Mouse (Mus musculus) CH12.LX (cell line): ENCODE results near the gene Rps29. TPM values are rescaled to one million over a fixed set of nuclear protein-coding genes. Genes with fewer than 3 reads are reported as not detected.

Experiments
- DNase-seq: peaks from one replicate; pipeline ENCODE4 v3.0.0-alpha.2; 2013; ENCODE audit errors: extremely low read depth
- H3K27ac ChIP-seq: 2 replicates; pipeline ENCODE4 v1.5.1; 2012; ENCODE audit warnings: low read depth, mild to moderate bottlenecking, control low read depth, moderate library complexity; ENCODE audit not compliant: insufficient read depth
- H3K27me3 ChIP-seq: replicated peaks from 2 replicates; pipeline ENCODE3; 2012; ENCODE audit warnings: inconsistent platforms
- H3K36me3 ChIP-seq, 2 experiments: replicated peaks in 1 of 2; 2 replicates each; pipeline versions ENCODE3 to v1.6.1; 2012; ENCODE audit warnings: inconsistent platforms in 1 of 2, low read length in 1 of 2, mild to moderate bottlenecking in 1 of 2, mixed read lengths in 1 of 2, moderate library complexity in 1 of 2; ENCODE audit not compliant: control insufficient read depth in 1 of 2, insufficient read depth in 1 of 2
- H3K4me1 ChIP-seq, 2 experiments: 2 replicates each; pipeline ENCODE4 v1.6.1; 2012; ENCODE audit warnings: inconsistent platforms in 1 of 2, moderate library complexity in 1 of 2; ENCODE audit not compliant: insufficient read depth in 2 of 2, control insufficient read depth in 1 of 2
- H3K4me2 ChIP-seq: 2 replicates; pipeline ENCODE4 v1.6.1; 2012; ENCODE audit warnings: low read depth, mild to moderate bottlenecking, control low read depth; ENCODE audit not compliant: poor library complexity, insufficient read depth, severe bottlenecking
- H3K4me3 ChIP-seq, 3 experiments: fragments of 150-350 bp in 1 of 3; sonication (generic) in 1 of 3; replicated peaks in 1 of 3; 2 replicates each; pipeline versions ENCODE3 to v1.5.1; 2011 to 2012; ENCODE audit warnings: low read depth in 2 of 3, low read length in 2 of 3, mild to moderate bottlenecking in 2 of 3, moderate library complexity in 2 of 3, control low read depth in 1 of 3, improper control_type of control experiment in 1 of 3, inconsistent platforms in 1 of 3, mixed read lengths in 1 of 3; ENCODE audit not compliant: poor library complexity in 1 of 3
- H3K79me2 ChIP-seq: replicated peaks from 2 replicates; pipeline ENCODE4 v1.6.1; 2012; ENCODE audit warnings: mild to moderate bottlenecking, moderate library complexity; ENCODE audit not compliant: control insufficient read depth, poor library complexity, insufficient read depth, severe bottlenecking; ENCODE audit errors: extremely low read depth
- H3K9ac ChIP-seq: 2 replicates; pipeline ENCODE4 v1.6.1; 2012; ENCODE audit warnings: low read depth, mild to moderate bottlenecking, control low read depth, moderate library complexity; ENCODE audit not compliant: insufficient read depth
- H3K9me3 ChIP-seq: replicated peaks from 2 replicates; pipeline ENCODE3; 2012; ENCODE audit warnings: low read length, inconsistent platforms, mixed read lengths
- CHD2 ChIP-seq: IDR thresholded peaks from 2 replicates; pipeline ENCODE4 v1.6.1; 2011; ENCODE audit warnings: low read length, improper control_type of control experiment
- E2F4 ChIP-seq: IDR thresholded peaks from 2 replicates; pipeline ENCODE4 v1.6.1; 2011; ENCODE audit warnings: low read depth, low read length, improper control_type of control experiment; ENCODE audit not compliant: insufficient replicate concordance
- ELF1 ChIP-seq: IDR thresholded peaks from 2 replicates; pipeline ENCODE4 v1.6.1; 2014; ENCODE audit warnings: low read depth, mild to moderate bottlenecking, inconsistent platforms, low read length, improper control_type of control experiment
- GABPA ChIP-seq: IDR thresholded peaks from 2 replicates; pipeline ENCODE4 v1.6.1; 2012; ENCODE audit warnings: low read depth, low read length, improper control_type of control experiment, inconsistent platforms; ENCODE audit not compliant: insufficient replicate concordance
- IRF4 ChIP-seq: IDR thresholded peaks from 2 replicates; pipeline ENCODE4 v1.6.1; 2014; ENCODE audit warnings: low read depth, mild to moderate bottlenecking, inconsistent platforms, low read length, improper control_type of control experiment
- JUN ChIP-seq: IDR thresholded peaks from 2 replicates; pipeline ENCODE4 v1.6.1; 2011; ENCODE audit warnings: low read depth, mild to moderate bottlenecking, low read length, improper control_type of control experiment, moderate library complexity; ENCODE audit not compliant: insufficient read depth
- JUND ChIP-seq: conservative IDR thresholded peaks from 2 replicates; pipeline ENCODE4 v1.6.1; 2011; ENCODE audit warnings: low read depth, low read length, improper control_type of control experiment
- MAFK ChIP-seq: IDR thresholded peaks from 2 replicates; pipeline ENCODE4 v1.6.1; 2011; ENCODE audit warnings: low read length, improper control_type of control experiment; ENCODE audit not compliant: insufficient replicate concordance
- MAX ChIP-seq: IDR thresholded peaks from 2 replicates; pipeline ENCODE4 v1.6.1; 2011; ENCODE audit warnings: low read length, improper control_type of control experiment
- MAZ ChIP-seq: IDR thresholded peaks from 2 replicates; pipeline ENCODE4 v1.6.1; 2012; ENCODE audit warnings: low read depth, mild to moderate bottlenecking, inconsistent platforms, low read length, improper control_type of control experiment, moderate library complexity
- MEF2A ChIP-seq: IDR thresholded peaks from 2 replicates; pipeline ENCODE4 v1.6.1; 2014; ENCODE audit warnings: low read depth, mild to moderate bottlenecking, inconsistent platforms, low read length, improper control_type of control experiment, borderline replicate concordance
- MXI1 ChIP-seq: IDR thresholded peaks from 2 replicates; pipeline ENCODE4 v1.6.1; 2011; ENCODE audit warnings: mild to moderate bottlenecking, low read depth, low read length, improper control_type of control experiment
- PAX5 ChIP-seq: IDR thresholded peaks from 2 replicates; pipeline ENCODE4 v1.6.1; 2012; ENCODE audit warnings: low read length, inconsistent platforms, mixed read lengths
- SMC3 ChIP-seq: IDR thresholded peaks from 2 replicates; pipeline ENCODE4 v1.6.1; 2011; ENCODE audit warnings: low read depth, low read length, improper control_type of control experiment
- TBP ChIP-seq: conservative IDR thresholded peaks from 2 replicates; pipeline ENCODE4 v1.6.1; 2011; ENCODE audit warnings: low read depth, low read length, improper control_type of control experiment
- TCF12 ChIP-seq: IDR thresholded peaks from 2 replicates; pipeline ENCODE4 v1.6.1; 2014; ENCODE audit warnings: low read depth, mild to moderate bottlenecking, inconsistent platforms, low read length, improper control_type of control experiment
- UBTF ChIP-seq: IDR thresholded peaks from 2 replicates; pipeline ENCODE4 v1.6.1; 2012; ENCODE audit warnings: low read depth, mild to moderate bottlenecking, inconsistent platforms, low read length, improper control_type of control experiment, moderate library complexity
- USF2 ChIP-seq: conservative IDR thresholded peaks from 2 replicates; pipeline ENCODE4 v1.6.1; 2011; ENCODE audit warnings: low read depth, low read length, improper control_type of control experiment
- ZC3H11A ChIP-seq: IDR thresholded peaks from 2 replicates; pipeline ENCODE4 v1.6.1; 2012; ENCODE audit warnings: low read depth, mild to moderate bottlenecking, inconsistent platforms, low read length, improper control_type of control experiment
- ZMIZ1 ChIP-seq: IDR thresholded peaks from 2 replicates; pipeline ENCODE4 v1.6.1; 2012; ENCODE audit warnings: low read depth, mild to moderate bottlenecking, inconsistent platforms, low read length, improper control_type of control experiment
- dilution Hi-C: fragments of 300-500 bp; cut with MboI; formaldehyde crosslinking; loops from 2 replicates; pipeline ENCODE4 v1.14.3; 2020; ENCODE audit warnings: low sequenced_read_pairs; ENCODE audit not compliant: extremely low pct_unique_long_range_greater_than_20kb, extremely low pct_ligation_motif_present
- in situ Hi-C: fragments of 300-500 bp; cut with MboI; formaldehyde crosslinking; loops from 3 replicates; pipeline ENCODE4 v1.14.3; 2019; ENCODE audit warnings: low sequenced_read_pairs, low pct_ligation_motif_present, low pct_unique_long_range_greater_than_20kb, mixed read lengths
- polyA plus RNA-seq: library from polyadenylated mRNA; unstranded; fragments of >175 nt; gene quantifications from 2 replicates; pipeline ENCODE4 v1.2.1, GENCODE M21; 2012; ENCODE audit warnings: low read depth; ENCODE audit not compliant: insufficient read length
- total RNA-seq, 2 experiments: library from RNA; depleted of rRNA; stranded (reverse); fragments of 300-350 nt in 1 of 2; fragments of >200 nt in 1 of 2; gene quantifications; 2 replicates each; pipeline ENCODE4 v1.2.3; 2012 to 2014

Gene Rps29
- total and polyA plus RNA-seq, 3 experiments, result 635 to 5,532 (median 1,316) TPM

DNA sequence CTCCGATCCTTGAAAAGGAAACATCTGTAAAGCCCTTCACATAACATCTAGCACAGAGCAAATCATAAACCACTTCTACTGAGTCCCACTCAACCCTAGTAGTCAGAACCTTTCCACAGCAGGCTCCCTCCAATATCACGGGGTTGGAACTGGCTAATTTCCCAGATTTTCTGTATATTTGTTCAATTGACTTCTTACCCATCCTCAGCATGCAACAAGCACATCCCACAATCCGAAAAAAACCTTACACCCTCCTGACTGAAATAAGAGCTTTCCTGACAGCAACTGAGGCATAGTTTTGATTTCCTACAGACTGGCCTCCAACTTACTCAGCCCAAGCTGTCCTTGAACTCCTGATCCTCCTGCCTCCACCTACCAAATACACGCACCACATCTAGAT, 2.5 kb downstream of the Rps29 start:
- Histone ChIP-seq H3K36me3 (peaks cover 19 to 27% of the 10 kb centered on the region in 2 experiments), H3K4me1 (peaks cover 4 to 8% of the 10 kb centered on the region in 2 experiments; a peak in 3 of 4 replicates), H3K4me2 (no peak overlapping the region), H3K9ac (no peak overlapping the region), H3K4me3 (no peak overlapping the region), H3K9me3 (no peaks in the 10 kb centered on the region), H3K27me3 (no peaks in the 10 kb centered on the region), H3K27ac (no peak overlapping the region), H3K79me2 (peaks cover 16% of the 10 kb centered on the region)
- in situ Hi-C loops (no loop called here), dilution Hi-C loops (no loop called here)
- DNase-seq, result no peak
- peak; percentile 73 for TF ChIP-seq CHD2
- TF ChIP-seq MAFK, result no peak
- no peak for TF ChIP-seq MXI1
- TF ChIP-seq ELF1, result no peak

GRCm38 (mm10) chr12:69155923-69156322, 3.1 kb downstream of the Rps29 start:
- in situ Hi-C loops (no loop called here), dilution Hi-C loops (no loop called here)
- H3K4me1 ChIP-seq, result peaks cover 4 to 8% of the 10 kb centered on the region in 2 experiments; a peak in 3 of 4 replicates
- no peak overlapping the region for H3K4me3 ChIP-seq
- H3K4me2 ChIP-seq, result no peak overlapping the region
- no peaks in the 10 kb centered on the region for H3K27me3 ChIP-seq
- TF ChIP-seq ELF1, result no peak
- peak; percentile 60; the same call in 1 of the 2 replicates for TF ChIP-seq ZMIZ1
- no peak overlapping the region for H3K9ac ChIP-seq
- DNase-seq, result no peak
- peaks cover 16% of the 10 kb centered on the region for H3K79me2 ChIP-seq
- no peak overlapping the region for H3K27ac ChIP-seq
- no peaks in the 10 kb centered on the region for H3K9me3 ChIP-seq
- H3K36me3 ChIP-seq, result peaks cover 19 to 27% of the 10 kb centered on the region in 2 experiments

DNA sequence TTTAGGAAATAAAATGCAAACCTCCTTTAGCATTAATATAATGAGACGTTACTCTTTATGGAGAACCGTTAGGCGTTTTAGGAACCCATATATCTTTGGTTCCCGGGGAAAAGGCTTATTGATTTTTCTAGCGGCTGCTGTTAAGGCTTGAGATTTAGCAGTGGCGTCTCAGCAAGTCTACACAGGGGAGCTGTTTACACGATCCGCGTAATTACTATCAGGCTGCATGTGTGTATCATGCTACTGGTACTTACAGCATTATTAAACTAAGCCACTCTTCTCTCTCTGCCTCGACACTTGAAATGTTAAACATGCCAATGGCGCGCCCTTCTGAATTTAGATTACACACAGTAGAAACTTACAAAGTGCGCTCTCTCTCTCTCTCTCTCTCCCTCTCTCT, 8.9 kb downstream of the Rps29 start:
- no peak overlapping the region for H3K4me2 ChIP-seq
- TF ChIP-seq JUND (no peak), UBTF (no peak), MEF2A (no peak), MAX (no peak), USF2 (no peak), IRF4 (no peak), E2F4 (no peak), TBP (no peak), SMC3 (no peak), TCF12 (no peak), CHD2 (no peak), GABPA (no peak), ZC3H11A (no peak), PAX5 (no peak), JUN (no peak), MAZ (no peak)
- TF ChIP-seq, all 38 proteins: peak for 0
- no peak for DNase-seq
- no peak overlapping the region for H3K4me3 ChIP-seq
- H3K27ac ChIP-seq, result no peak overlapping the region
- no peaks in the 10 kb centered on the region for H3K4me1 ChIP-seq
- no peak overlapping the region for H3K9ac ChIP-seq
- H3K79me2 ChIP-seq, result no peaks in the 10 kb centered on the region
- dilution Hi-C loops, result no loop called here
- H3K9me3 ChIP-seq, result no peaks in the 10 kb centered on the region
- peaks cover 0 to under 1% of the 10 kb centered on the region in 2 experiments for H3K36me3 ChIP-seq
- H3K27me3 ChIP-seq, result no peaks in the 10 kb centered on the region
- in situ Hi-C loops, result no loop called here
